Mouse (Mus musculus) lung, postnatal 0 days (tissue): ENCODE measurements around the gene Limk1.

Experiments
- CTCF ChIP-seq: IDR thresholded peaks from 2 replicates; pipeline ENCODE4 v1.5.1; 2016; ENCODE audit warnings: antibody characterized with exemption, mild to moderate bottlenecking
- EP300 ChIP-seq: IDR thresholded peaks from 2 replicates; pipeline ENCODE4 v1.6.1; 2016; ENCODE audit warnings: antibody characterized with exemption, mild to moderate bottlenecking, control low read depth

DNA sequence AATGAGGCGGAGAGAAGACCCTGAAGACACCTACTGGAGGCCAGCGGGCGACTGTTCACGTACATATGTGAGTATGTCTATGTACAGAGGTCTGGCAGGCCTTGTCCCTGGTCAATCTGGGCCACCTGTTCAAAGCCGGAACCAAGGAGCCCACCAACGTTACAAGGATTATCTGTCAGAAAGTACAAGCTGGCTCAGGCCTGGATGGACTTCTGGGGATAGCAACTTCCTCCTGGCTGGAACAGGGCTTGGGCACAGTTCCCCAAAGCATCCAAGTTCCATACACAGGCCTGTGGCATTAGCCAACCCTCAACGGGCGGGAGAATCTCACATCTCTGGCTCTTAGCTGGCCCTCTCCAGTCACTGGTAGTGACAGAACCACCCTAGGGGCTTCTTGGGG, 74.1 kb downstream of the Limk1 start:
- TF ChIP-seq CTCF (no peak), EP300 (no peak)
